Mouse (Mus musculus) kidney, embryonic 14.5 days (tissue): ENCODE results near the gene 4933403O08Rik. TPM values are rescaled to one million over a fixed set of nuclear protein-coding genes. Genes with fewer than 3 reads are reported as not detected.

Source experiments
- ATAC-seq: fragments of 200-750 bp; cut with Nextera tagmentation; 2 replicates; pipeline ENCODE4 v1.8.0; 2017; ENCODE audit warnings: moderate number of reproducible peaks, mild to moderate bottlenecking, moderate TSS enrichment, moderate library complexity; ENCODE audit not compliant: low FRiP score, low TSS enrichment
- H3K27ac ChIP-seq: fragments of 300-500 bp; sonication (generic); 2 replicates; pipeline ENCODE4 v1.5.1; 2014; ENCODE audit warnings: low read depth, mild to moderate bottlenecking, low read length, moderate library complexity, mixed read lengths
- H3K27me3 ChIP-seq: fragments of 300-500 bp; sonication (generic); 2 replicates; pipeline ENCODE4 v1.6.1; 2014; ENCODE audit warnings: mild to moderate bottlenecking, low read length; ENCODE audit not compliant: control insufficient read depth, insufficient read depth
- H3K36me3 ChIP-seq: fragments of 300-500 bp; sonication (generic); 2 replicates; pipeline ENCODE4 v1.6.1; 2014; ENCODE audit warnings: low read length, mixed read lengths; ENCODE audit not compliant: control insufficient read depth, insufficient read depth
- H3K4me1 ChIP-seq: fragments of 300-500 bp; sonication (generic); 2 replicates; pipeline ENCODE4 v1.6.1; 2014; ENCODE audit warnings: low read length, mixed read lengths; ENCODE audit not compliant: control insufficient read depth, insufficient read depth
- H3K4me2 ChIP-seq: fragments of 300-500 bp; sonication (generic); replicated peaks from 2 replicates; pipeline ENCODE4 v1.6.1; 2014; ENCODE audit warnings: low read depth, mild to moderate bottlenecking, low read length
- H3K4me3 ChIP-seq: fragments of 300-500 bp; sonication (generic); 2 replicates; pipeline ENCODE4 v1.5.1; 2014; ENCODE audit warnings: mild to moderate bottlenecking, low read length
- H3K9ac ChIP-seq: fragments of 300-500 bp; sonication (generic); 2 replicates; pipeline ENCODE4 v1.6.1; 2014; ENCODE audit warnings: low read depth, mild to moderate bottlenecking, low read length, moderate library complexity
- H3K9me3 ChIP-seq: fragments of 300-500 bp; sonication (generic); 2 replicates; pipeline ENCODE4 v1.6.1; 2016; ENCODE audit warnings: low read length; ENCODE audit not compliant: control insufficient read depth
- WGBS: fragments of 180-500 bp; shearing (Covaris S2); extraction: QIAGEN DNeasy Blood & Tissue Kit; methylation state at CpG from one replicate; pipeline ENCODE4 v1.1.7; 2014; 5-methylcytosine and 5-hydroxymethylcytosine counted together
- polyA plus RNA-seq: library from polyadenylated mRNA; unstranded; fragments of >200 nt; fragmentation: Nextera tagmentation; extraction: Ambion mirVana; gene quantifications from 2 replicates; pipeline ENCODE4 v1.2.1, GENCODE M21; 2014

4933403O08Rik gene
- 0.37 TPM in 1 of 2 replicates, not detected in the other for polyA plus RNA-seq

DNA sequence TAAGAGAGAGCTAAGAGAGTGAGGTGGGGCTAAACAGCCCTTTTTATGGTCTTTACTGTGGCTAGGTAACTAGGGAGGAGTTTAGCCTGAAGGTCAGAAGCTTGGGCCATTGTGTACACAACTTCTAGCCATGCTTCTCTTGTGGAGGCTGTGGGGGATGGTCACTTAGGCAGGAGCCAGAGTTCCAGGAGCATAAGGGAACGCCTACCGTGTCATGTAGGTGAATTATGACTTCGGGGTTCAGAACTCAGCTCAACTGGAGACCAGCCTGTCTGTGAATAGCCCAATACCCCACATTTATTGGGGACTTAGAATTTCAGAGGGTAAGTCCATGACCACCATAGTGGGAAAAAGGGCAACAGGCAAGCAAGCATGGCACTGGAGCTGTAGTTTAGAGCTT lies at the start of gene 4933403O08Rik:
TSS of gene 4933403O08Rik (plus strand) at position 301 of the 400 bp plus-strand sequence.
- Histone ChIP-seq H3K27ac (no peak within 1 kb of the TSS), H3K9me3 (no peaks in the 10 kb centered on the region), H3K4me3 (no peak within 1 kb of the TSS), H3K27me3 (no peaks in the 10 kb centered on the region), H3K4me2 (no peak within 1 kb of the TSS), H3K4me1 (no peaks in the 10 kb centered on the region), H3K36me3 (no peaks in the 10 kb centered on the region), H3K9ac (no peak within 1 kb of the TSS)
- no peak for ATAC-seq
- 92% methylated on average over 3 of the region's 3 CpGs for WGBS

DNA sequence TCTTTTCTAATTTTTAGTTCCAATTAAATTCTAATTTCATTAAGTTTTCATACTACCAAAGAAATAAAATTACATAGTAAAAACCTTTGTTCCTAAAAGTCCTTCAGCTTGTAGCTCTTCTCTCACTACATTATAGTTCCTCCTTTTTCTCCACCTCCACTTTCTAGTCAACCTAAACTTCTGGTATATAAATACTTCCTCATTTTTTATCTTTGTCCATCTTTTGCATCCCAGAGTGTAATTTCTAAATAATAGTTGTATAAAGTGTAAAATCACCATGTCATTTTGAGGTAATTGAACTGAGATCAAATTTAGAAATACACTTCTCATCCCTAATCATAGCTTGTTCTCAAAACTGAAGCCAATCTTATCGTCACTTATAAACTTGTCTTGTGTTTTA lies 4.1 kb downstream of the 4933403O08Rik start:
- no peaks in the 10 kb centered on the region for H3K4me1 ChIP-seq
- no peak overlapping the region for H3K9ac ChIP-seq
- H3K4me3 ChIP-seq: no peak overlapping the region
- H3K27ac ChIP-seq: no peak overlapping the region
- WGBS: 89% methylated on average over 1 of the region's 1 CpGs
- H3K36me3 ChIP-seq: no peaks in the 10 kb centered on the region
- no peak overlapping the region for H3K4me2 ChIP-seq
- H3K9me3 ChIP-seq: no peaks in the 10 kb centered on the region
- no peak for ATAC-seq
- no peaks in the 10 kb centered on the region for H3K27me3 ChIP-seq

DNA sequence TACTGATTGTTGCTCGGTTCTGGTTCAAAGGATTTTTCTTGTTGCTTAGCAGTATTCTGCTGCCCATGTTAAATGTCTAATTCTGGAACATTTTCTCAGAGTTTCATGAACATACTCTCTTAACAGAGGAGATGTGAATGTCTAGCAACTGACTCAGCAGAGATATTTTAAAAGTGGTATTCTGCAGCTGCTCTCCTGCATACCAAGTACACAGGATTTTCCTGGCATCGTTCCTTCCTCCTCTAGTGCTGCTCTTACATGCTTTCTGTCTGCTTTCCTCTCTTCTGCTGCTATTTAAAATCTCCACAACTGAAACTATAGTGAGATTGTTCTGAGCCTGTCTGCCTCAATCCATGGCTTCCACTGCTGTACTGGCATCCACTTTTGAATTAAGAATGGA lies 16.7 kb downstream of the 4933403O08Rik start:
- ATAC-seq: no peak
- no peaks in the 10 kb centered on the region for H3K9me3 ChIP-seq
- 82% methylated on average over 2 of the region's 2 CpGs for WGBS

DNA sequence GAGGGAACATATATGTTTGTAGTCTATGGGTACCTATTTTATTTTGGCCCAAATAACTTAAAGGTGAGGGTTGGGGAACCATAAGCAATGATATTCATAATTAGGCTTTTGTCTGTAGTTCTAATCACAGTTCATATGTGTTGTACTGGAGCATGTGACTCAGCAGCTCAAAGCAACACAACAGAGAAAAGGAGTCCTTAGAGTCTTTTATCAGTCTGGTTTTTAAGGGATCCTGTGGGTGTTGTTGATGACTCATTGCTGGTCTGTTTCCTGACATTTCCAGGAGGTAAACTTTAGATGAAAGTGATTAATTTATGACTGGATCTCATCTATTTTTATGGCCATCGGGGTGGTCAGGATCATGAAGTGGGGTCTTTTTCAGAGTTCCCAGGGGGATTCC lies 34.7 kb downstream of the 4933403O08Rik start:
- Histone ChIP-seq H3K4me2 (no peak overlapping the region), H3K27me3 (no peaks in the 10 kb centered on the region), H3K9me3 (no peaks in the 10 kb centered on the region), H3K9ac (no peak overlapping the region), H3K4me3 (no peak overlapping the region), H3K36me3 (no peaks in the 10 kb centered on the region), H3K27ac (no peak overlapping the region), H3K4me1 (no peaks in the 10 kb centered on the region)
- WGBS: 72% methylated on average over 1 of the region's 1 CpGs
- ATAC-seq: no peak

More for the DNA sequence above, 16.7 kb downstream of the 4933403O08Rik start:
- Histone ChIP-seq H3K9ac (no peak overlapping the region), H3K27ac (no peak overlapping the region), H3K4me3 (no peak overlapping the region), H3K36me3 (no peaks in the 10 kb centered on the region), H3K4me1 (no peaks in the 10 kb centered on the region), H3K4me2 (no peak overlapping the region), H3K27me3 (no peaks in the 10 kb centered on the region)

Other genes starting within 250 kb of the 4933403O08Rik start
- gene Tex16, start 228.0 kb upstream of the 4933403O08Rik start, polyA plus RNA-seq: 2.1 and 2.5 TPM in 2 replicates
- 59.9 and 76.0 TPM in 2 replicates for gene Apool, start 72.3 kb downstream of the 4933403O08Rik start, polyA plus RNA-seq
- not detected in 2 replicates for gene Satl1, start 167.7 kb downstream of the 4933403O08Rik start, polyA plus RNA-seq